Mouse (Mus musculus) liver, adult 2 months (tissue): ENCODE results near the gene Sp3.

ENCODE experiments used
- CTCF ChIP-seq: fragments of 200-500 bp; IDR thresholded peaks from 2 replicates; pipeline ENCODE4 v1.5.1; 2011; ENCODE audit warnings: low read depth, low read length, control low read depth
- POLR2A ChIP-seq: fragments of 200-500 bp; IDR thresholded peaks from 2 replicates; pipeline ENCODE4 v1.6.1; 2011; ENCODE audit warnings: low read length, control low read depth; ENCODE audit not compliant: insufficient read depth; ENCODE audit errors: extremely low read depth

DNA sequence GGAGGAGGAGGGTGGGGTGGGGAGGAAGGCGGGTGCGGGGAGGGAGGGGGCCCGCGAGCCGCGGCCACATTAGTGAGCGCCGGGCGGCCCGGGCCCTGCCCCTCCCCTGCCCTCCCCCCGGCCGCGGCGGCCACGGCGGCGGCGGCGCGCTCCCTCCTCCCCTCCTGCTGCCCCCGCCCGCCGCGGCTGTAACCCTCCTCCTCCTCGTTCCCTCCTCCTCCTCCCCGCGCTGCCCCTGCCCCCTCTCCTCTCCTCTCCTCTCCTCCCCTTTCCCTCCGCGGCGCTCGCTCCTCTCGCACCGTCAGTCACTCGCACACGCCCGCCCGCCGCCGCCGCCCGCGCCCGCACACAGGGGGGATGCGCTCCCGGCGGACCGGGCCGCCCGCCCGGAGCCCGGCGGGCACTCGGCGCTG, 581 bp downstream of the Sp3 start:
- TF ChIP-seq CTCF (no peak), POLR2A (peak; percentile 50; the same call in 1 of the 2 replicates)
